Mouse (Mus musculus) erythroblast, embryonic 14.5 days (primary cell): ENCODE measurements at regions not wholly inside any gene's neighbourhood (a gene's known extent, or its start where the extent isn't known, plus 50 kb on each side); places are given as distances from the start of the nearest gene placed in this dataset.

ENCODE experiments used
- GATA1 ChIP-seq: IDR thresholded peaks from 2 replicates; pipeline ENCODE4 v1.6.1; 2012; ENCODE audit warnings: low read length, inconsistent platforms, mixed read lengths
- TAL1 ChIP-seq: IDR thresholded peaks from 3 replicates; pipeline ENCODE4 v1.6.1; 2012; ENCODE audit warnings: low read length, inconsistent platforms, mixed read lengths

GRCm38 (mm10) chr4:9057113-9057512 lies 818.3 kb upstream of the Car8 start:
- TF ChIP-seq TAL1 (no peak), GATA1 (no peak)
